Mouse (Mus musculus) heart, embryonic 11.5 days (tissue): ENCODE results near the gene Syvn1. TPM values are rescaled to one million over a fixed set of nuclear protein-coding genes. Genes with fewer than 3 reads are reported as not detected.

ENCODE experiments used
- ATAC-seq: fragments of 200-750 bp; cut with Nextera tagmentation; replicated peaks from 2 replicates; pipeline ENCODE4 v1.8.0; 2017; ENCODE audit warnings: moderate library complexity; ENCODE audit not compliant: insufficient number of reproducible peaks, low FRiP score, low TSS enrichment
- H3K27ac ChIP-seq: fragments of 300-500 bp; sonication (generic); 2 replicates; pipeline ENCODE4 v1.5.1; 2014; ENCODE audit warnings: mild to moderate bottlenecking, low read depth, low read length
- H3K27me3 ChIP-seq: fragments of 300-500 bp; sonication (generic); 2 replicates; pipeline ENCODE4 v1.6.1; 2014; ENCODE audit warnings: mild to moderate bottlenecking, low read length, mixed read lengths; ENCODE audit not compliant: control insufficient read depth, insufficient read depth
- H3K36me3 ChIP-seq: fragments of 300-500 bp; sonication (generic); 2 replicates; pipeline ENCODE4 v1.6.1; 2014; ENCODE audit warnings: mild to moderate bottlenecking, low read length, moderate library complexity, mixed read lengths; ENCODE audit not compliant: control insufficient read depth, insufficient read depth
- H3K4me1 ChIP-seq: fragments of 300-500 bp; sonication (generic); 2 replicates; pipeline ENCODE4 v1.6.1; 2014; ENCODE audit warnings: low read length; ENCODE audit not compliant: control insufficient read depth, insufficient read depth
- H3K4me2 ChIP-seq: fragments of 300-500 bp; sonication (generic); 2 replicates; pipeline ENCODE4 v1.6.1; 2014; ENCODE audit warnings: mild to moderate bottlenecking, moderate library complexity
- H3K4me3 ChIP-seq: fragments of 300-500 bp; sonication (generic); 2 replicates; pipeline ENCODE4 v1.5.1; 2014; ENCODE audit warnings: low read depth, low read length
- H3K9ac ChIP-seq: fragments of 300-500 bp; sonication (generic); 2 replicates; pipeline ENCODE4 v1.6.1; 2014; ENCODE audit warnings: mild to moderate bottlenecking, low read depth, low read length, moderate library complexity
- H3K9me3 ChIP-seq: fragments of 300-500 bp; sonication (generic); replicated peaks from 2 replicates; pipeline ENCODE4 v1.6.1; 2016; ENCODE audit warnings: low read length; ENCODE audit not compliant: control insufficient read depth
- WGBS: fragments of 180-500 bp; shearing (Covaris S2); extraction: QIAGEN DNeasy Blood & Tissue Kit; methylation state at CpG from one replicate; pipeline ENCODE4 v1.1.7; 2014; ENCODE audit not compliant: insufficient replicate concordance; 5-methylcytosine and 5-hydroxymethylcytosine counted together
- polyA plus RNA-seq: library from polyadenylated mRNA; unstranded; fragments of >200 nt; fragmentation: Nextera tagmentation; extraction: Ambion mirVana; gene quantifications from 2 replicates; pipeline ENCODE4 v1.2.1, GENCODE M21; 2014

Syvn1 gene
- polyA plus RNA-seq, 1 experiment from 2014 or later: 19.5 TPM

DNA sequence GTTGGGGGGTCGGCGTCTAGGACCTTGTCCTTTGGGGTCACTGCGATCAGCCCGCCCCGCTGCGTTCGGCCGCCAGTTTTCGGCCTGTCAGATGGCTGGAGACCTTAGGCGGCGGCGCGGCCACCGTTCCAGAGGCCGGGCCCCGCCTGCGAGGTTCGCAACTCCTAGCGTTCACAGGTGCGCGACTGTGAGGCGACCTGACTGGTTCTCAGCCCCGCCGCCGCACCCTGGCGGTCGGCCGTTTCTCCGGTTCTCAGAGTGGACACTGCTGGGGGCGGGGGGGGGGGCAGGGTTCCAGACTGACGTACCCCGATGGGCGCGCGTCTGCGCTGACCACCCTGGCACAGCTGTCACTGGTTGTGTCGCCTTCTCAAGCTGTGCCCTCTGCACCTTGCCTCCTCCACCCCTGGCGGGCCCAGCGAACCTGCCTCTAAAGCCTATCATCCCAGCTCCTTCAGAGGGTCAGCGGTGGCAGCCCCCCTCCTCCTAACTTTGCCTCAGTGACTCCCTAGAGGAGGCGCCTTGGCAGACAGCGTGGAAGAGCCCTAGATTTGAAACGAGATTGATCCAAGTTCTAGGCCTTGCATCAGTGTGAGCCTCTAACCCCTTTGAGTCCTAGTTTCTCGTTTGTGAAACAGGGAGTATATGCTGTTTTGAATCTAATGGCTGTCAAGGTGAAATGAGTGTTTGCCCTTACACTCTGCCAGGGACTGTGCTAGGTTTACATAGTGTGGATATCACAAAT lies 950 bp downstream of the Syvn1 start:
- Histone ChIP-seq H3K9me3 (no peaks in the 10 kb centered on the region), H3K4me3 (peak overlapping the region; percentile 82), H3K4me1 (peaks cover 16% of the 10 kb centered on the region), H3K27me3 (no peaks in the 10 kb centered on the region), H3K4me2 (peak overlapping the region; percentile 97), H3K9ac (peak overlapping the region; percentile 94), H3K36me3 (peaks cover 36% of the 10 kb centered on the region), H3K27ac (peak overlapping the region; percentile 98)
- ATAC-seq: peak; percentile 31; the same call in 1 of the 2 replicates
- WGBS: 2% methylated on average over 44 of the region's 44 CpGs

DNA sequence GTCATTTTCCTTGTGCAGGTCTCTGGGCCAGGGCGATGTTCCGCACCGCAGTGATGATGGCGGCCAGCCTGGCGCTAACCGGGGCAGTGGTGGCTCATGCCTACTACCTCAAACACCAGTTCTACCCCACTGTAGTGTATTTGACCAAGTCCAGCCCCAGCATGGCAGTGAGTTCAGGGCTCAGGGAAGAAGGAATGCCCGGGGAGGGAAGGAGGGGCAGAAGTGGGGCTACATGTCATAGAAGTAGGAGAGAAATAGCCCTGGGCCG lies 1.5 kb downstream of the Syvn1 start:
- peaks cover 41% of the 10 kb centered on the region for H3K36me3 ChIP-seq
- H3K4me2 ChIP-seq: peak overlapping the region; percentile 97
- WGBS: 82% methylated on average over 8 of the region's 8 CpGs
- H3K27ac ChIP-seq: no peak overlapping the region
- H3K27me3 ChIP-seq: no peaks in the 10 kb centered on the region
- peaks cover 16% of the 10 kb centered on the region for H3K4me1 ChIP-seq
- peak overlapping the region; percentile 94 for H3K9ac ChIP-seq
- no peaks in the 10 kb centered on the region for H3K9me3 ChIP-seq
- H3K4me3 ChIP-seq: peak overlapping the region; percentile 82
- ATAC-seq: no peak

DNA sequence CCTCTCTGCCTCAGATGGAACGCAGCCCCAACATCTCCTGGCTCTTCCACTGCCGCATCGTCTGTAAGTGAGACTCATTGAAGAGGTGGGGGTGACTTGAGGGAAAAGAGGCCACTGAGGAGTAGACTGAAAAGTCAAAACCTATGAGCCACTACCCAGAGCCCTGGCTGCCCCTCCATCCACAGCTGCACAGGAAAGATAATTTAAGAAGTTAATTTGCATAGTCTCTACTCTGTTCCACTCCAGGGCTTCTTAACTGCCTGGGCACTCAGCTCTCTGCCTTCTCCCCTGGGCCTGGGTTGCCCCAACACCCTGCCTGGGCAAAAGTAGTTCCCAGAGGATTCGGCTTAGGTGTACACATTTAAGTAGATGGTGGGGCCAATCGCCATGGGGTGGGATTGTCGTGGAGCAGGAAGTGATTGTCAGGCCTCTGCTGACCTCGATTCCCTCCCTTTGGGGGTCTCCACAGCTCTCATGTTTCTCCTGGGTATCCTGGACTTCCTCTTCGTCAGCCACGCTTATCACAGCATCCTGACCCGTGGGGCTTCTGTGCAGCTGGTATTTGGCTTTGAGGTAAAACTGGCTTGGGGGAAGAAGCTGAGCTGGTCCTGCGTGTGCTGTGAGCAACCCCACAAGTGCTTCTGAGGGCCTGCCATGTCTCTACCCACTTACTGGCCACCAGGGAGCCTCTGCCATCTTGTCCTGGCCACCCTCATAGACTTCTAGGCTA lies 2.5 kb downstream of the Syvn1 start:
- no peaks in the 10 kb centered on the region for H3K27me3 ChIP-seq
- H3K9ac ChIP-seq: peak overlapping the region; percentile 3; the same call in 1 of the 2 replicates
- H3K27ac ChIP-seq: no peak overlapping the region
- no peak overlapping the region for H3K4me3 ChIP-seq
- H3K36me3 ChIP-seq: peaks cover 47% of the 10 kb centered on the region
- 79% methylated on average over 11 of the region's 11 CpGs for WGBS
- H3K4me1 ChIP-seq: peaks cover 16% of the 10 kb centered on the region
- ATAC-seq: no peak
- H3K4me2 ChIP-seq: no peak overlapping the region
- H3K9me3 ChIP-seq: no peaks in the 10 kb centered on the region

DNA sequence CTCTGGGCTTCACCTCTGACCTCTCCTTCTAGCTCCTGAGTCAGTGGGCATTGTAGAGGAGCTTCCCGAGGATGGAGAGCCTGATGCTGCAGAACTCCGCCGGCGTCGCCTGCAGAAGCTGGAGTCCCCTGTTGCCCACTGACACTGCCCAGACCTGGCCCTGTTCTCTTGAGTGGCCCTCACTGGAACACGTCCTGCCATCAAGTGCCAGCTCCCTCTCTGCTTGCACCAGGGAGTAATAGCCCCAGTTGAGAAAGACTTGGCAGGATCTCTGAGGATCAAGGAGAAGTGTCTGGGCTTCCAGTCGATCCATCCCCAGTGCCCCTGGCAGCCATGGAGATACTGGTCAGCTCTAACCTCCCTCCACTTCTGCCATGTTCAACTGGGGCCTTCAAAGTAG lies 6.1 kb downstream of the Syvn1 start:
- Histone ChIP-seq H3K4me1 (peaks cover 16% of the 10 kb centered on the region), H3K4me2 (no peak overlapping the region), H3K27me3 (no peaks in the 10 kb centered on the region), H3K27ac (no peak overlapping the region), H3K36me3 (peaks cover 57% of the 10 kb centered on the region), H3K4me3 (no peak overlapping the region), H3K9me3 (no peaks in the 10 kb centered on the region), H3K9ac (no peak overlapping the region)
- no peak for ATAC-seq
- WGBS: 85% methylated on average over 7 of the region's 7 CpGs

DNA sequence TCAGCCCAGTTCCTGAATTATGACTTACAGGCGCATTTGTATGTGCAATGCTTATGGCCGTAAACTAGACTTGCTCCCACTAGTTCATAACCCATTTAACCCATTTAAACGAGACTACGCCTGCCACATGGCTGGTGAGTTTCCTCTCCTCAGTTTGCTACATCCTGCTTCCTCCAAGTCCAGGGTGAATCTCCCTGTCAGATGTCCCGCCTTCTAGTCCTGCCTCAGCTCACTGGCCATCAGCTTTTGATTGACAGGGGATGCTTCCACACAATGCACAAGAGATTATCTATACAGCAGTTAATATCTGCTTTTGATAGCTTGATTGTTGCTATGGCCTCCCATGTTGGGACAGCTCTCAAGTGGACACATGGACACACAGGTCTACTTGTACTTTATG lies 7.9 kb downstream of the Syvn1 start:
- H3K4me1 ChIP-seq: peaks cover 14% of the 10 kb centered on the region
- ATAC-seq: no peak
- 85% methylated on average over 5 of the region's 5 CpGs for WGBS
- H3K9ac ChIP-seq: no peak overlapping the region
- peaks cover 48% of the 10 kb centered on the region for H3K36me3 ChIP-seq
- no peaks in the 10 kb centered on the region for H3K27me3 ChIP-seq
- no peak overlapping the region for H3K27ac ChIP-seq
- no peaks in the 10 kb centered on the region for H3K9me3 ChIP-seq
- H3K4me3 ChIP-seq: no peak overlapping the region
- no peak overlapping the region for H3K4me2 ChIP-seq

DNA sequence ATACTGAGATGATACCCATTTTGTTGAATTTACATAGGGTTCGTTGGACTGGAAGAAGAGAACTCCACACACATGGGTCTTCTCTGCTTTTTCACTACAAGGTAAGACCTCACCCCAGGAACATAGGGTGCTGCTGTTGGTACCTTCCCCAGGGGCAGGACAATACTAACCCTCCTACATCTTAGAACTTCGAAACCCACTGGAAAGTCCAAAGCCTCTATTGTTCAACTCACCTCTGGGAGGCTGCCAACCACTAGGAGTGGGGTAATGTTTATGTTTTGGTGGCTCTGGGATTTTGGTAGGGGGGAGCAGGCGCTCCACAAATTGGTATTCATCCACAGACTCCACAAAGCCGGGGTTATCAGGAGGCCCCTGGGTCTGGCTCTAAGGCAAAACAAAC lies 10.3 kb downstream of the Syvn1 start:
- Histone ChIP-seq H3K4me2 (peak overlapping the region; percentile 85), H3K9me3 (no peaks in the 10 kb centered on the region), H3K4me3 (peak overlapping the region; percentile 90), H3K27ac (no peak overlapping the region), H3K9ac (peak overlapping the region; percentile 96), H3K36me3 (peaks cover 25% of the 10 kb centered on the region), H3K4me1 (peaks cover 15% of the 10 kb centered on the region), H3K27me3 (no peaks in the 10 kb centered on the region)
- 49% methylated on average over 4 of the region's 4 CpGs for WGBS
- no peak for ATAC-seq

DNA sequence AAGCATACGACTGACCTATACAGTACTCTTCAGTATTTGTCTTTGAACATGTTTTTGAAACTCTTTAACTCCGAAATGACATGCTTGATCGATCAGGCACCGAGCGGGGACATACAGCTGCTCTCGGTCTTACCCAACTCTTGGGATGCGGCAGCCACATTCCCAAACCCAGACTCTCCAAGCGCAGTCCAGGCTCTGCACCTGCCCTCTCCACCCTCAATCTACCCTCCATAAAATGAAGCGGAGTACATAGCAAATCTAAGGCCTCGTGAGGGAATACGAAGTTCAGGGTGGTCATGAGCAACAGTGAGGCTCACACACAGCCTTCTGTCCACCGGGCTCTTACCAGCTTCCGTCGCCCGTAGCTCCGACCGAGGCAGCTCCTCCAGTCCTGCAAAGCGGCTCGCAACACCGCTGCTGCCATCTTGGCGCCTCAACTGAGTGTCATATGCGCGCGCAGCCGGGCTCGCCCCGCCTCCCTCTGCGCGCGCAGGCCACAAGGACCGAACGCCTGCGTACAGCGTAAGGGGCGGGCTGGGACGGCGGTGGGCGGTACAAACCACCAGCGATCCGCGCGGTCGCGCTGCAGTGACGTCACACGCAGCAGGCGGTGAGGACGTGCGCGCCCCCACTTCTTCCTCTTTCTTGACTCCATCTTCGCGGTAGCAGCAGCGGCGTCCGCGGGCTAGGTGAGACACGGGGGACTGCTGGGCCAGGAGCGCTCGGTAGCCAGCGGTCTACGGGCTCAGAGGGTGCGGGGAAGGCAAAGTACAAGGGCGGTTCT lies 11.1 kb downstream of the Syvn1 start, which contains the start of the genes Mrpl49 and Fau:
Mrpl49 (minus strand) TSS at position 473 of the 784 bp plus-strand sequence.
Fau (plus strand) TSS at position 532 of the 784 bp plus-strand sequence.
- peaks cover 20% of the 10 kb centered on the region for H3K36me3 ChIP-seq
- H3K27me3 ChIP-seq: no peaks in the 10 kb centered on the region
- peak; percentile 86 for ATAC-seq
- H3K4me1 ChIP-seq: peaks cover 23% of the 10 kb centered on the region
- under 1% methylated on average over 58 of the region's 63 CpGs for WGBS
- H3K9ac ChIP-seq: peak within 1 kb of the TSS; percentile 96
- peak within 1 kb of the TSS; percentile 85 for H3K4me2 ChIP-seq
- peak within 1 kb of the TSS; percentile 90 for H3K4me3 ChIP-seq
- no peaks in the 10 kb centered on the region for H3K9me3 ChIP-seq
- peak within 1 kb of the TSS; percentile 68 for H3K27ac ChIP-seq

DNA sequence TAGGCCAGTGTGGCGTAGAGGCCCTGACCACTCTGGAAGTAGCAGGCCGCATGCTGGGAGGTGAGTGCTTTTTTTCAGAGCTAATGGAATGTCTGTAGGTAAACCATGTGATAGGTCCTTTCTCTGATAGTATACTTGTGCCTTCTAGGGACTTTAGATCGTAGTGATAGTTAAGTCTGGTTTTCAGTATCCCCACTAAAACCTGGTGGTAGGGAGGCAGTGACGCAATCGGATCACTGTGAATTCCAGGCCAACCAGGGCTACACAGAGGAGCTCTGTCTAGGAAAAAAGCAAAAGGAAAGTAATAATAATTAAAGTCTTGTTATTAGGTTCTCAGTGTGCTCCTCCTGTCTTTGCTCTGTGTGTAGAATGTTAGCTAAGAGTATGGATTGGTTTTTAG lies 12.1 kb downstream of the Syvn1 start:
- peak overlapping the region; percentile 96 for H3K9ac ChIP-seq
- H3K36me3 ChIP-seq: peaks cover 13% of the 10 kb centered on the region
- no peaks in the 10 kb centered on the region for H3K9me3 ChIP-seq
- H3K27ac ChIP-seq: peak overlapping the region; percentile 68; the same call in 1 of the 2 replicates
- no peaks in the 10 kb centered on the region for H3K27me3 ChIP-seq
- WGBS: 30% methylated on average over 5 of the region's 5 CpGs
- peak overlapping the region; percentile 90 for H3K4me3 ChIP-seq
- peak overlapping the region; percentile 85 for H3K4me2 ChIP-seq
- ATAC-seq: no peak
- peaks cover 27% of the 10 kb centered on the region for H3K4me1 ChIP-seq
